Mouse (Mus musculus) MEL (cell line): ENCODE data around the gene Eif4g1. TPM values are rescaled to one million over a fixed set of nuclear protein-coding genes. Genes with fewer than 3 reads are reported as not detected.
A peak's percentile ranks its signal among the peaks of the same experiment; 100 is the strongest.

Source experiments
- DNase-seq: peaks from one replicate; pipeline ENCODE4 v3.0.0; 2011; ENCODE audit warnings: low read depth, low spot score
- H3K27ac ChIP-seq: 2 replicates; pipeline ENCODE4 v1.5.1; 2012; ENCODE audit warnings: low read depth, mild to moderate bottlenecking, control low read depth, low read length, moderate library complexity; ENCODE audit not compliant: control insufficient read depth
- H3K27me3 ChIP-seq, 2 experiments: fragments of 150-350 bp in 1 of 2; sonication (generic) in 1 of 2; 2 replicates each; pipeline ENCODE4 v1.6.1; 2012; ENCODE audit warnings: low read length in 2 of 2, mild to moderate bottlenecking in 2 of 2, improper control_type of control experiment in 1 of 2, moderate library complexity in 1 of 2; ENCODE audit not compliant: insufficient read depth in 2 of 2, control insufficient read depth in 1 of 2
- H3K36me3 ChIP-seq, 2 experiments: 2 replicates each; pipeline ENCODE4 v1.6.1; 2012 to 2014; ENCODE audit warnings: low read length in 2 of 2, improper control_type of control experiment in 1 of 2, inconsistent platforms in 1 of 2, mild to moderate bottlenecking in 1 of 2; ENCODE audit not compliant: insufficient read depth in 2 of 2, control insufficient read depth in 1 of 2
- H3K4me1 ChIP-seq, 2 experiments: fragments of 150-350 bp in 1 of 2; sonication (generic) in 1 of 2; 2 replicates each; pipeline ENCODE4 v1.6.1; 2012; ENCODE audit warnings: low read length in 2 of 2, improper control_type of control experiment in 1 of 2, mild to moderate bottlenecking in 1 of 2; ENCODE audit not compliant: insufficient read depth in 2 of 2, control insufficient read depth in 1 of 2
- H3K4me3 ChIP-seq, 2 experiments: fragments of 150-350 bp in 1 of 2; sonication (generic) in 1 of 2; 2 replicates each; pipeline ENCODE4 v1.5.1; 2012; ENCODE audit warnings: low read depth in 2 of 2, low read length in 2 of 2, mild to moderate bottlenecking in 2 of 2, moderate library complexity in 2 of 2, control low read depth in 1 of 2, improper control_type of control experiment in 1 of 2; ENCODE audit not compliant: control insufficient read depth in 1 of 2, insufficient read depth in 1 of 2
- H3K79me2 ChIP-seq: 2 replicates; pipeline ENCODE4 v1.6.1; 2012; ENCODE audit warnings: mild to moderate bottlenecking, low read length, moderate library complexity; ENCODE audit not compliant: control insufficient read depth, poor library complexity, insufficient read depth
- H3K9ac ChIP-seq: 2 replicates; pipeline ENCODE4 v1.6.1; 2012; ENCODE audit warnings: low read depth, mild to moderate bottlenecking, control low read depth, low read length, moderate library complexity; ENCODE audit not compliant: control insufficient read depth, poor library complexity, severe bottlenecking
- H3K9me3 ChIP-seq: fragments of 150-350 bp; sonication (generic); replicated peaks from 2 replicates; pipeline ENCODE4 v1.6.1; 2012; ENCODE audit warnings: mild to moderate bottlenecking, low read length, improper control_type of control experiment, moderate library complexity; ENCODE audit not compliant: insufficient read depth
- E2F4 ChIP-seq: IDR thresholded peaks from 2 replicates; pipeline ENCODE4 v1.6.1; 2011; ENCODE audit warnings: low read depth, low read length, improper control_type of control experiment, borderline replicate concordance
- GABPA ChIP-seq: IDR thresholded peaks from 2 replicates; pipeline ENCODE4 v1.6.1; 2012; ENCODE audit warnings: low read depth, mild to moderate bottlenecking, inconsistent platforms, low read length, improper control_type of control experiment, moderate library complexity
- HCFC1 ChIP-seq: IDR thresholded peaks from 2 replicates; pipeline ENCODE4 v1.6.1; 2012; ENCODE audit warnings: low read depth, mild to moderate bottlenecking, inconsistent platforms, low read length, improper control_type of control experiment, moderate library complexity
- KAT2A ChIP-seq: conservative IDR thresholded peaks from 2 replicates; pipeline ENCODE4 v1.6.1; 2012; ENCODE audit warnings: low read depth, low read length, improper control_type of control experiment, inconsistent platforms
- MAFK ChIP-seq: IDR thresholded peaks from 2 replicates; pipeline ENCODE4 v1.6.1; 2011; ENCODE audit warnings: low read depth, mild to moderate bottlenecking, low read length, improper control_type of control experiment, borderline replicate concordance
- MAZ ChIP-seq: IDR thresholded peaks from 2 replicates; pipeline ENCODE4 v1.6.1; 2012; ENCODE audit warnings: low read depth, mild to moderate bottlenecking, inconsistent platforms, low read length, improper control_type of control experiment
- NELFE ChIP-seq: IDR thresholded peaks from 2 replicates; pipeline ENCODE4 v1.6.1; 2011; ENCODE audit warnings: low read depth, low read length, improper control_type of control experiment
- NRF1 ChIP-seq: IDR thresholded peaks from 2 replicates; pipeline ENCODE4 v1.6.1; 2014; ENCODE audit warnings: low read depth, mild to moderate bottlenecking, inconsistent platforms, low read length, improper control_type of control experiment, moderate library complexity; ENCODE audit not compliant: poor library complexity, insufficient read depth, severe bottlenecking
- POLR2AphosphoS2 ChIP-seq: IDR thresholded peaks from 2 replicates; pipeline ENCODE4 v1.6.1; 2011; ENCODE audit warnings: low read length, improper control_type of control experiment
- RAD21 ChIP-seq: IDR thresholded peaks from 2 replicates; pipeline ENCODE4 v1.6.1; 2011; ENCODE audit warnings: mild to moderate bottlenecking, low read depth, low read length, improper control_type of control experiment
- SMC3 ChIP-seq: IDR thresholded peaks from 2 replicates; pipeline ENCODE4 v1.6.1; 2011; ENCODE audit warnings: low read depth, low read length, improper control_type of control experiment
- TAL1 ChIP-seq: IDR thresholded peaks from 2 replicates; pipeline ENCODE4 v1.6.1; 2012; ENCODE audit warnings: mild to moderate bottlenecking, inconsistent platforms, low read length, moderate library complexity, mixed read lengths
- TBP ChIP-seq: IDR thresholded peaks from 2 replicates; pipeline ENCODE4 v1.8.0; 2011; ENCODE audit warnings: low read depth, low read length, improper control_type of control experiment
- UBTF ChIP-seq: IDR thresholded peaks from 2 replicates; pipeline ENCODE4 v1.6.1; 2012; ENCODE audit warnings: low read depth, mild to moderate bottlenecking, inconsistent platforms, low read length, improper control_type of control experiment, moderate library complexity, borderline replicate concordance; ENCODE audit not compliant: insufficient read depth
- USF1 ChIP-seq: IDR thresholded peaks from 2 replicates; pipeline ENCODE4 v1.6.1; 2014; ENCODE audit warnings: low read depth, mild to moderate bottlenecking, inconsistent platforms, low read length, improper control_type of control experiment, moderate library complexity
- ZC3H11A ChIP-seq: IDR thresholded peaks from 2 replicates; pipeline ENCODE4 v1.6.1; 2012; ENCODE audit warnings: low read depth, mild to moderate bottlenecking, inconsistent platforms, low read length, improper control_type of control experiment
- ZKSCAN1 ChIP-seq: IDR thresholded peaks from 2 replicates; pipeline ENCODE4 v1.6.1; 2012; ENCODE audit warnings: low read depth, mild to moderate bottlenecking, inconsistent platforms, low read length, improper control_type of control experiment, moderate library complexity
- ZMIZ1 ChIP-seq: IDR thresholded peaks from 2 replicates; pipeline ENCODE4 v1.6.1; 2012; ENCODE audit warnings: low read depth, mild to moderate bottlenecking, inconsistent platforms, low read length, improper control_type of control experiment, moderate library complexity
- polyA plus RNA-seq, 2 experiments: library from polyadenylated mRNA; stranded (reverse) in 1 of 2; unstranded in 1 of 2; fragments of >175 nt in 1 of 2; fragments of >200 nt in 1 of 2; gene quantifications; 2 replicates each; pipeline versions ENCODE4 v1.2.1 to v1.2.4; 2012; ENCODE audit warnings: low replicate concordance in 2 of 2, low read depth in 1 of 2; ENCODE audit not compliant: insufficient read length in 2 of 2, insufficient read depth in 1 of 2, missing spikeins in 1 of 2
- total RNA-seq: library from RNA; depleted of rRNA; stranded (reverse); fragments of 300-350 nt; gene quantifications from 2 replicates; pipeline ENCODE4 v1.2.3, GENCODE M21; 2012

Gene Eif4g1
- total and polyA plus RNA-seq, 3 experiments: 327 to 436 (median 409) TPM

- TF ChIP-seq ZC3H11A (no peak), SMC3 (no peak), NELFE (no peak)
- Histone ChIP-seq H3K9ac (peak overlapping the region; percentile 62; the same call in 1 of the 2 replicates), H3K4me1 (peaks cover 0 to 17% of the 10 kb centered on the region in 2 experiments; a peak in 3 of 4 replicates), H3K27ac (no peak overlapping the region), H3K4me3 (peak overlapping the region in 1 of 2 experiments; percentile 74; a peak in 3 of 4 replicates), H3K9me3 (no peaks in the 10 kb centered on the region), H3K79me2 (peaks cover 7% of the 10 kb centered on the region), H3K27me3 (no peaks in the 10 kb centered on the region), H3K36me3 (peaks cover 0 to 9% of the 10 kb centered on the region in 2 experiments; a peak in 2 of 4 replicates)
- DNase-seq: no peak
Observed at GRCm38 (mm10) chr16:20714307-20715080, 46.4 kb downstream of the Eif4g1 start.

- Histone ChIP-seq H3K79me2 (peaks cover 7% of the 10 kb centered on the region), H3K36me3 (peaks cover 0 to 9% of the 10 kb centered on the region in 2 experiments; a peak in 2 of 4 replicates), H3K9ac (peak overlapping the region; percentile 62), H3K9me3 (no peaks in the 10 kb centered on the region), H3K27me3 (no peaks in the 10 kb centered on the region), H3K27ac (no peak overlapping the region), H3K4me3 (peak overlapping the region; percentile 58 to 74), H3K4me1 (peaks cover 0 to 17% of the 10 kb centered on the region in 2 experiments; a peak in 3 of 4 replicates)
- TF ChIP-seq KAT2A (no peak), NELFE (no peak), NRF1 (no peak), USF1 (no peak), GABPA (no peak), MAZ (no peak), MAFK (no peak), UBTF (no peak), TAL1 (no peak), RAD21 (no peak), E2F4 (no peak), POLR2AphosphoS2 (no peak), ZKSCAN1 (no peak), ZMIZ1 (no peak), HCFC1 (no peak), TBP (no peak), SMC3 (no peak)
- no peak for DNase-seq
Observed at GRCm38 (mm10) chr16:20715161-20715560, 47.0 kb downstream of the Eif4g1 start.
